In genomic region chr5:57721148-57721712, GRCm38 (mm10) we compare ENCODE assay signal across 8 mouse cellular contexts. TPM values are rescaled to one million over a fixed set of nuclear protein-coding genes. Genes with fewer than 3 reads are reported as not detected.
DNase-seq lines count a peak whose midpoint lies in the region; ATAC-seq and TF ChIP-seq lines count a peak whose summit lies in the region.

No protein-coding gene starts in this region.

- TF ChIP-seq CTCF in lung, postnatal 0 days (IDR thresholded peaks at IDR 0.05), result no peak
- no peak for TF ChIP-seq CTCF in lung, adult 2 months (IDR thresholded peaks at IDR 0.05; ENCODE audit: insufficient read depth, low read length)

- no peak for TF ChIP-seq POLR2A in limb, embryonic 14.5 days (IDR thresholded peaks at IDR 0.05; ENCODE audit: borderline replicate concordance, extremely low read depth, insufficient read depth, insufficient read length)
- no peak for TF ChIP-seq POLR2A in lung, adult 2 months (IDR thresholded peaks at IDR 0.05; ENCODE audit: borderline replicate concordance, extremely low read depth, low read depth, low read length)

- no peak for DNase-seq in lung, postnatal 0 days (ENCODE audit: low spot score)
- no peak for DNase-seq in limb, embryonic 14.5 days (ENCODE audit: low spot score)
- DNase-seq in gastrocnemius, adult 8-10 months (ENCODE audit: low spot score in 2 of 2), result no peak
- DNase-seq in lung, adult 2 months, result no peak
- DNase-seq in testis, postnatal 14 days (ENCODE audit: low spot score), result no peak

- H3K36me3 ChIP-seq in lung, embryonic 15.5 days, result no peaks in the 10 kb centered on the region
- no peaks in the 10 kb centered on the region for H3K36me3 ChIP-seq in lung, postnatal 0 days (ENCODE audit: insufficient read depth, low read length)
- no peaks in the 10 kb centered on the region for H3K36me3 ChIP-seq in forebrain, embryonic 16.5 days (ENCODE audit: control insufficient read depth, insufficient read depth)
- H3K36me3 ChIP-seq in limb, embryonic 14.5 days (ENCODE audit: control insufficient read depth, insufficient read depth, low read length), result no peaks in the 10 kb centered on the region
- no peaks in the 10 kb centered on the region for H3K36me3 ChIP-seq in stomach, embryonic 15.5 days

- no peak for ATAC-seq in lung, embryonic 15.5 days (ENCODE audit: borderline replicate concordance, extremely low read depth, low FRiP score, low TSS enrichment)
- ATAC-seq in lung, postnatal 0 days, result no peak
- no peak for ATAC-seq in forebrain, embryonic 16.5 days
- no peak for ATAC-seq in limb, embryonic 14.5 days (ENCODE audit: low FRiP score, low read depth)
- ATAC-seq in stomach, embryonic 15.5 days (ENCODE audit: insufficient read depth, low FRiP score, low read depth), result no peak

- no peak overlapping the region for H3K9ac ChIP-seq in lung, embryonic 15.5 days
- H3K9ac ChIP-seq in lung, postnatal 0 days (replicated peaks; ENCODE audit: low read depth), result no peak overlapping the region
- peak overlapping the region; percentile 80 for H3K9ac ChIP-seq in forebrain, embryonic 16.5 days (replicated peaks; ENCODE audit: low read depth, low read length)
- H3K9ac ChIP-seq in limb, embryonic 14.5 days (ENCODE audit: low read depth, low read length, severe bottlenecking), result no peak overlapping the region
- no peak overlapping the region for H3K9ac ChIP-seq in stomach, embryonic 15.5 days

- H3K4me2 ChIP-seq in lung, embryonic 15.5 days, result peak overlapping the region; percentile 98
- no peak overlapping the region for H3K4me2 ChIP-seq in lung, postnatal 0 days (replicated peaks; ENCODE audit: low read depth, low read length)
- H3K4me2 ChIP-seq in forebrain, embryonic 16.5 days (ENCODE audit: low read length), result peak overlapping the region; percentile 95
- peak overlapping the region; percentile 94 for H3K4me2 ChIP-seq in limb, embryonic 14.5 days (replicated peaks; ENCODE audit: low read depth, low read length, severe bottlenecking)
- peak overlapping the region; percentile 93 for H3K4me2 ChIP-seq in stomach, embryonic 15.5 days

- H3K27me3 ChIP-seq in lung, embryonic 15.5 days, result peaks cover 25% of the 10 kb centered on the region
- peaks cover 27% of the 10 kb centered on the region for H3K27me3 ChIP-seq in lung, postnatal 0 days (replicated peaks; ENCODE audit: insufficient read depth, low read length)
- H3K27me3 ChIP-seq in forebrain, embryonic 16.5 days (replicated peaks; ENCODE audit: control insufficient read depth, insufficient read depth, low read length), result no peaks in the 10 kb centered on the region
- H3K27me3 ChIP-seq in limb, embryonic 14.5 days (ENCODE audit: control insufficient read depth, insufficient read depth, low read length), result peaks cover 6% of the 10 kb centered on the region; the same call in 1 of the 2 replicates
- no peaks in the 10 kb centered on the region for H3K27me3 ChIP-seq in stomach, embryonic 15.5 days (replicated peaks)

- no peak for TF ChIP-seq EP300 in lung, postnatal 0 days (IDR thresholded peaks at IDR 0.05)

- H3K9me3 ChIP-seq in lung, embryonic 15.5 days, result no peaks in the 10 kb centered on the region
- no peaks in the 10 kb centered on the region for H3K9me3 ChIP-seq in lung, postnatal 0 days (ENCODE audit: low read length)
- no peaks in the 10 kb centered on the region for H3K9me3 ChIP-seq in forebrain, embryonic 16.5 days (ENCODE audit: control insufficient read depth, low read length)
- H3K9me3 ChIP-seq in limb, embryonic 14.5 days (ENCODE audit: control insufficient read depth, low read length), result no peaks in the 10 kb centered on the region
- no peaks in the 10 kb centered on the region for H3K9me3 ChIP-seq in stomach, embryonic 15.5 days

- H3K4me3 ChIP-seq in lung, embryonic 15.5 days, result peak overlapping the region; percentile 11; the same call in 1 of the 2 replicates
- H3K4me3 ChIP-seq in lung, postnatal 0 days (ENCODE audit: low read depth, low read length), result no peak overlapping the region
- peak overlapping the region; percentile 79 for H3K4me3 ChIP-seq in forebrain, embryonic 16.5 days (replicated peaks; ENCODE audit: low read length)
- H3K4me3 ChIP-seq in limb, embryonic 14.5 days (replicated peaks; ENCODE audit: low read length), result peak overlapping the region; percentile 68
- peak overlapping the region; percentile 70 for H3K4me3 ChIP-seq in stomach, embryonic 15.5 days (replicated peaks)
- no peak overlapping the region for H3K4me3 ChIP-seq in lung, adult 2 months (replicated peaks; ENCODE audit: extremely low read depth, low read depth, low read length)

- no peak overlapping the region for H3K27ac ChIP-seq in lung, embryonic 15.5 days
- no peak overlapping the region for H3K27ac ChIP-seq in lung, postnatal 0 days (ENCODE audit: low read length)
- no peak overlapping the region for H3K27ac ChIP-seq in forebrain, embryonic 16.5 days (ENCODE audit: low read length)
- H3K27ac ChIP-seq in limb, embryonic 14.5 days (replicated peaks; ENCODE audit: low read depth, low read length), result no peak overlapping the region
- H3K27ac ChIP-seq in stomach, embryonic 15.5 days, result no peak overlapping the region

- H3K4me1 ChIP-seq in lung, embryonic 15.5 days, result peaks cover 29% of the 10 kb centered on the region
- H3K4me1 ChIP-seq in lung, postnatal 0 days (ENCODE audit: insufficient read depth, low read depth, low read length), result peaks cover 8% of the 10 kb centered on the region; the same call in 1 of the 2 replicates
- peaks cover 28% of the 10 kb centered on the region for H3K4me1 ChIP-seq in forebrain, embryonic 16.5 days (replicated peaks; ENCODE audit: control insufficient read depth, insufficient read depth, low read length)
- H3K4me1 ChIP-seq in limb, embryonic 14.5 days (ENCODE audit: control insufficient read depth, insufficient read depth, low read length), result peaks cover 19% of the 10 kb centered on the region
- 0 out of 2 replicates have a peak, but pooled peaks cover 7% of the 10 kb centered on the region for H3K4me1 ChIP-seq in stomach, embryonic 15.5 days
- peaks cover 12% of the 10 kb centered on the region for H3K4me1 ChIP-seq in lung, adult 2 months (ENCODE audit: control insufficient read depth, insufficient read depth, low read length)

- WGBS in lung, embryonic 15.5 days, result 46% methylated on average over 8 of the region's 8 CpGs
- WGBS in lung, postnatal 0 days, result 50% methylated on average over 8 of the region's 8 CpGs
- WGBS in forebrain, embryonic 16.5 days, result 42% methylated on average over 8 of the region's 8 CpGs
- 47% methylated on average over 8 of the region's 8 CpGs for WGBS in limb, embryonic 14.5 days
- WGBS in stomach, embryonic 15.5 days, result 43% methylated on average over 8 of the region's 8 CpGs
- 64% methylated on average over 8 of the region's 8 CpGs for WGBS in lung, adult 2 months

RNA-seq across cellular contexts. Expression of gene Pcdh7, which starts 3.5 kb away (rescaled TPM):
- polyA plus RNA-seq in lung, embryonic 15.5 days (2015; fragmentation: Nextera tagmentation; extraction: Ambion mirVana), result 3.6 and 3.7 TPM in 2 replicates
- 1.2 and 1.4 TPM in 2 replicates for polyA plus RNA-seq in lung, postnatal 0 days (2015; fragmentation: Nextera tagmentation; extraction: Ambion mirVana)
- 11.4 and 16.0 TPM in 2 replicates for polyA plus RNA-seq in forebrain, embryonic 16.5 days (2015; fragmentation: Nextera tagmentation; extraction: Ambion mirVana)
- 13.7 and 14.8 TPM in 2 replicates for polyA plus RNA-seq in limb, embryonic 14.5 days (2012; rRNA removed)
- polyA plus RNA-seq in limb, embryonic 14.5 days (2014; fragmentation: Nextera tagmentation; extraction: Ambion mirVana), result 12.5 and 14.7 TPM in 2 replicates
- 9.5 and 10.0 TPM in 2 replicates for polyA plus RNA-seq in stomach, embryonic 15.5 days (2015; fragmentation: Nextera tagmentation; extraction: Ambion mirVana)
- 1 to 10 TPM; 1.7 to 2.5 (median 2.1) TPM for total RNA-seq in gastrocnemius, adult 8-10 months (2022)
- polyA plus RNA-seq in lung, adult 2 months (2012; rRNA removed), result 5.7 and 8.0 TPM in 2 replicates

Comparison
In these comparisons a context has a peak if more than half of its experiments do, and no peak if none do; other contexts are left out.
1. H3K4me3 ChIP-seq: peak in lung, embryonic 15.5 days (single experiment), forebrain, embryonic 16.5 days (single experiment), limb, embryonic 14.5 days (single experiment) and stomach, embryonic 15.5 days (single experiment); none in lung, postnatal 0 days (single experiment) and lung, adult 2 months (single experiment).